Mouse (Mus musculus) olfactory bulb, adult 2 months (tissue): ENCODE results near the gene Slco1a4.

ENCODE experiments used
- CTCF ChIP-seq: fragments of 200-500 bp; IDR thresholded peaks from 2 replicates; pipeline ENCODE4 v1.5.1; 2012; ENCODE audit warnings: low read depth, mild to moderate bottlenecking, low read length, moderate library complexity; ENCODE audit not compliant: insufficient read depth
- POLR2A ChIP-seq: fragments of 200-500 bp; IDR thresholded peaks from 2 replicates; pipeline ENCODE4 v1.6.1; 2012; ENCODE audit warnings: mild to moderate bottlenecking, low read depth, low read length, moderate library complexity; ENCODE audit not compliant: insufficient read depth

- TF ChIP-seq CTCF (no peak), POLR2A (no peak)
These were observed 10.0 kb upstream of the Slco1a4 start for GRCm38 (mm10) chr6:141866026-141866425.
